Mouse (Mus musculus): ENCODE results near the gene Eef2.

DNA sequence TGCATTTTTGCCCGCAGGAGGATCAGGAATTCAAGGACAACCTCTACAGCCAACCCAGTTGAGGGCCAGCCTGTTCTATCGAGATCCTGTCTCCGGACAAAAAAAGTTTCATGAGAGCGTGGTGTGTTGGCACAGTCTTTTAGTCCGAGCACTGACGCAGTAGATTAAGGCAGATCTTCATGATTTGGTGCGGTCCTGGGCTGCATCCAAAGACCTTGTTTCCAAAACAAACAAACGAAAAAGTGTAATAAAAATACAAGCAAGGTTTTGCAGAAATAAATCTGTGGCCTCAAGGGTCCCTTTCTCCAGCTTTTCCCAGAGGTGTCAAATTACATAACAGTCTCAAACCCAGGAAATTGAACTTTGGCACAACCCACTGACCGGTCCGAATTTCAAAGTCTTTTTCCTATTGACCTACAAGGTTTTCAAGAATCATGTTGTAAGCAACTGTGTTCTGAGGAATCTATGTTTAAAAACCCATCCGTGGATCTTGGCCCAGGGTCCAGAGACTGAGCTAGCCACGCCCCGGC lies 430 bp upstream of the Eef2 start:
- no peak for TF ChIP-seq CTCF (IDR thresholded peaks at IDR 0.05; ENCODE audit: low read depth)
- no peak for TF ChIP-seq EP300 (IDR thresholded peaks at IDR 0.05; ENCODE audit: low read depth)

All from liver, postnatal 0 days (tissue).